Mouse (Mus musculus): ENCODE measurements around the gene Nipa1. TPM values are rescaled to one million over a fixed set of nuclear protein-coding genes. Genes with fewer than 3 reads are reported as not detected.

Nipa1 gene
- 6.2 and 6.4 TPM in 2 replicates for polyA plus RNA-seq (2015; fragmentation: Nextera tagmentation; extraction: Ambion mirVana)

DNA sequence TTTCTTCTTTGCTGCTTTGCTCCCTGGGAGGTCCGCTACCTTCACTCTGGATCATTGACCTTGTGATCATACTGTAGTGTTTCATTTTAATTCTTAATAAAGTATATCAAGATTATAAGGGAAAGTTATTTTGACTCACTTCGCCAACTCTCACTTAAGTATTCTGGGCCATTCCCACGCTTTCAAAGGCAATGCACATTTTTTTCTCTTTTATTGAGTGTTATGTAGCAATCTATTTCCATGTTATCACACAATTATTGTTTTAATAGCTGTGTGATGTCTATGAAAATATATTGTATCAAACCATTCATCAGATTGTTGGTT lies at the start of gene Nipa1:
Gene Nipa1 (minus strand): TSS at position 25 of the 324 bp plus-strand sequence.
- Histone ChIP-seq H3K9ac (peak within 1 kb of the TSS; percentile 67), H3K9me3 (no peaks in the 10 kb centered on the region), H3K4me1 (replicated peaks) (no peaks in the 10 kb centered on the region), H3K4me3 (replicated peaks) (peak within 1 kb of the TSS; percentile 58), H3K27me3 (replicated peaks) (no peaks in the 10 kb centered on the region), H3K4me2 (replicated peaks) (peak within 1 kb of the TSS; percentile 86), H3K27ac (0 out of 2 replicates have a peak within 1 kb of the TSS, but pooled peaks have one; percentile 3), H3K36me3 (no peaks in the 10 kb centered on the region)
- no peak for ATAC-seq
- 55% methylated on average over 3 of the region's 3 CpGs for WGBS

GRCm38 (mm10) chr7:56066634-56067033 lies 46.9 kb upstream of the Nipa1 start:
- H3K9ac ChIP-seq, result no peak overlapping the region
- H3K9me3 ChIP-seq, result no peaks in the 10 kb centered on the region
- H3K27ac ChIP-seq, result no peak overlapping the region
- H3K4me3 ChIP-seq (replicated peaks), result no peak overlapping the region
- H3K27me3 ChIP-seq (replicated peaks), result no peaks in the 10 kb centered on the region
- peaks cover 3% of the 10 kb centered on the region; the same call in 1 of the 2 replicates for H3K36me3 ChIP-seq
- no peaks in the 10 kb centered on the region for H3K4me1 ChIP-seq (replicated peaks)
- H3K4me2 ChIP-seq (replicated peaks), result no peak overlapping the region
- 92% methylated on average over 1 of the region's 1 CpGs for WGBS
- ATAC-seq, result no peak

- no peak overlapping the region for H3K4me3 ChIP-seq (replicated peaks)
- H3K27ac ChIP-seq, result no peak overlapping the region
- H3K27me3 ChIP-seq (replicated peaks), result no peaks in the 10 kb centered on the region
- H3K9ac ChIP-seq, result no peak overlapping the region
- 68% methylated on average over 2 of the region's 2 CpGs for WGBS
- H3K4me1 ChIP-seq (replicated peaks), result no peaks in the 10 kb centered on the region
- peaks cover 3% of the 10 kb centered on the region; the same call in 1 of the 2 replicates for H3K36me3 ChIP-seq
- no peak overlapping the region for H3K4me2 ChIP-seq (replicated peaks)
- H3K9me3 ChIP-seq, result no peaks in the 10 kb centered on the region
- ATAC-seq, result no peak
These were observed 46.4 kb upstream of the Nipa1 start for GRCm38 (mm10) chr7:56066136-56066535.

DNA sequence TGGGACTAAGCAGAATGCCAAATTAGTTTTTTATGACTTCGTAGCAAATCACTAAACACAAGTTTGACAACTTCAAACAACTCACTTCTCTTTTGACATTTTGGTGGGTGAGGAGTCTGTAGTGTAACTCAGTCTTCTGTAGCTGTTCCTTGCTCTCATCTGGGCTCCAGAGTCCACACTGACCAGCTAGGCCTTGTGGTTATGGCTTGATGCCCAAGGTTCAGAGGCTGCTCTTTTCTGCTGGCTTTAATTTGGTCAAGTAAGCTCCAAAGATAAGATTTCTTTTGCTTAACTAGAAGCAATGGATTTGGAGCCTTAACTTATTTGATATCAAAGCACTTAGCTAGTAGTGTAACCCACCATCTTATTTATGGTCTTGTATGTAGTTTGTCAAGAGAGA lies 45.1 kb upstream of the Nipa1 start:
- H3K9ac ChIP-seq, result no peak overlapping the region
- ATAC-seq, result no peak
- peaks cover 3% of the 10 kb centered on the region; the same call in 1 of the 2 replicates for H3K36me3 ChIP-seq
- H3K4me1 ChIP-seq (replicated peaks), result no peaks in the 10 kb centered on the region
- H3K4me3 ChIP-seq (replicated peaks), result no peak overlapping the region
- no peaks in the 10 kb centered on the region for H3K27me3 ChIP-seq (replicated peaks)
- H3K9me3 ChIP-seq, result no peaks in the 10 kb centered on the region
- H3K27ac ChIP-seq, result no peak overlapping the region
- 93% methylated on average over 1 of the region's 1 CpGs for WGBS
- no peak overlapping the region for H3K4me2 ChIP-seq (replicated peaks)

DNA sequence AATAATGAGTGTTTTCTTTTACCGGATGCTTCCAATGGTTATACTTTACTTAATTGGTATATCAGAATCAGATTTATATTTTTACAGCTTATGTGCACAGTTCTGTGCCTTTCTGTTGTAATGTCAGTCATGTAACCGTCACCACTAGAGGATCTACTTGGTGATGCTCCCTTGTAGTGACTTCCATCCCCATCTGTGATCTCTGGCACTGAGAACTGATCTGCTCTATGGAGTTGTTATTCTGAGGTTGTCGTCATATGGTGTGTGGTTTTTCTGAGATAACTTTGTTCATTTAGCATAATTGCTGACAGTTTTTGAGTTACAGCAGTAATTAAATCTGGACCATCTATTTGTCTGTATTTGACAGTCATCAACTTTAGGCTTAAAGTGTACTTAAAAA lies 35.6 kb upstream of the Nipa1 start:
- 88% methylated on average over 3 of the region's 3 CpGs for whole genome bisulfite sequencing
- Histone ChIP-seq H3K4me3 (replicated peaks) (no peak overlapping the region), H3K9ac (no peak overlapping the region), H3K27me3 (replicated peaks) (no peaks in the 10 kb centered on the region), H3K4me1 (replicated peaks) (peaks cover 3% of the 10 kb centered on the region; the same call in 1 of the 2 replicates), H3K36me3 (no peaks in the 10 kb centered on the region), H3K9me3 (no peaks in the 10 kb centered on the region), H3K4me2 (replicated peaks) (no peak overlapping the region), H3K27ac (no peak overlapping the region)
- ATAC-seq, result no peak

DNA sequence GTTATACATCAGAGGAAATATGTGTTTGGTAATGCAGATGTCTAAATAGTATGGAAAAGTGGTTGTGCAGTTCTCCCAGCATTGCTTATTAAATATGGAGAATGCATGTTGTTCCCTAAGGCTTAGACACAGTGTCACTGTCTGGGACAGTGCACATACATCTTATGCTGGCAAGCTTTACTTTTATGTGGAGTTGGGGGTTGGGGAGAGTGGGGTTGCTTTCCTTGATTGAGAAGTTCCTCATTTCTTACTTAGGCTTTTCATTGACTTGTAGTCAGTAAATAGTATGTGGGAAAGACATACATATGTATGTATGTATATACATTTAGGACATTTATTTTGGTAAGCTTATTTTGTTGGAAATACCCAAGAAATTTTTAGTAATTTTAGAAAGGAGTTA lies 33.2 kb upstream of the Nipa1 start:
- Histone ChIP-seq H3K9me3 (no peaks in the 10 kb centered on the region), H3K9ac (no peak overlapping the region), H3K27ac (no peak overlapping the region), H3K4me2 (replicated peaks) (no peak overlapping the region), H3K27me3 (replicated peaks) (no peaks in the 10 kb centered on the region), H3K4me1 (replicated peaks) (peaks cover 3% of the 10 kb centered on the region; the same call in 1 of the 2 replicates), H3K4me3 (replicated peaks) (no peak overlapping the region), H3K36me3 (no peaks in the 10 kb centered on the region)
- no peak for ATAC-seq

- H3K4me2 ChIP-seq (replicated peaks), result peak overlapping the region; percentile 69
- no peaks in the 10 kb centered on the region for H3K9me3 ChIP-seq
- peaks cover 3% of the 10 kb centered on the region; the same call in 1 of the 2 replicates for H3K4me1 ChIP-seq (replicated peaks)
- peak overlapping the region; percentile 76 for H3K9ac ChIP-seq
- H3K4me3 ChIP-seq (replicated peaks), result peak overlapping the region; percentile 81
- no peaks in the 10 kb centered on the region for H3K36me3 ChIP-seq
- peak overlapping the region; percentile 90 for H3K27ac ChIP-seq
- peak; percentile 50 for ATAC-seq
- no peaks in the 10 kb centered on the region for H3K27me3 ChIP-seq (replicated peaks)
- under 1% methylated on average over 18 of the region's 18 CpGs for whole genome bisulfite sequencing
These were observed 30.7 kb upstream of the Nipa1 start for GRCm38 (mm10) chr7:56050487-56050911.

GRCm38 (mm10) chr7:56049831-56050321 lies 30.1 kb upstream of the Nipa1 start, which contains the start of gene Herc2:
Herc2 (plus strand) TSS chr7:56050196.
- peak within 1 kb of the TSS; percentile 81 for H3K4me3 ChIP-seq (replicated peaks)

GRCm38 (mm10) chr7:56047178-56047577 lies 27.4 kb upstream of the Nipa1 start:
- no peaks in the 10 kb centered on the region for H3K27me3 ChIP-seq (replicated peaks)
- WGBS, result 82% methylated on average over 1 of the region's 1 CpGs
- no peak overlapping the region for H3K27ac ChIP-seq
- no peak for ATAC-seq
- no peaks in the 10 kb centered on the region for H3K9me3 ChIP-seq
- H3K4me1 ChIP-seq (replicated peaks), result peaks cover 3% of the 10 kb centered on the region; the same call in 1 of the 2 replicates
- no peak overlapping the region for H3K9ac ChIP-seq
- H3K4me2 ChIP-seq (replicated peaks), result no peak overlapping the region
- H3K4me3 ChIP-seq (replicated peaks), result no peak overlapping the region
- H3K36me3 ChIP-seq, result no peaks in the 10 kb centered on the region

More at GRCm38 (mm10) chr7:56049831-56050321, 30.1 kb upstream of the Nipa1 start, which contains the start of gene Herc2:
- Histone ChIP-seq H3K4me1 (replicated peaks) (peaks cover 3% of the 10 kb centered on the region; the same call in 1 of the 2 replicates), H3K4me2 (replicated peaks) (peak within 1 kb of the TSS; percentile 69), H3K27me3 (replicated peaks) (no peaks in the 10 kb centered on the region), H3K27ac (peak within 1 kb of the TSS; percentile 90), H3K9ac (peak within 1 kb of the TSS; percentile 76), H3K9me3 (no peaks in the 10 kb centered on the region), H3K36me3 (no peaks in the 10 kb centered on the region)
- peak; percentile 100 for ATAC-seq
- WGBS, result under 1% methylated on average over 47 of the region's 47 CpGs

- no peak overlapping the region for H3K4me2 ChIP-seq (replicated peaks)
- H3K4me3 ChIP-seq (replicated peaks), result no peak overlapping the region
- ATAC-seq, result no peak
- H3K36me3 ChIP-seq, result no peaks in the 10 kb centered on the region
- H3K4me1 ChIP-seq (replicated peaks), result no peaks in the 10 kb centered on the region
- H3K27ac ChIP-seq, result no peak overlapping the region
- WGBS, result 72% methylated on average over 3 of the region's 3 CpGs
- no peak overlapping the region for H3K9ac ChIP-seq
- H3K9me3 ChIP-seq, result no peaks in the 10 kb centered on the region
- H3K27me3 ChIP-seq (replicated peaks), result no peaks in the 10 kb centered on the region
These were observed 24.5 kb upstream of the Nipa1 start for GRCm38 (mm10) chr7:56044267-56044629.

- WGBS, result 64% methylated on average over 4 of the region's 4 CpGs
- Histone ChIP-seq H3K4me1 (replicated peaks) (no peaks in the 10 kb centered on the region), H3K27ac (no peak overlapping the region), H3K27me3 (replicated peaks) (no peaks in the 10 kb centered on the region), H3K4me2 (replicated peaks) (no peak overlapping the region), H3K9ac (no peak overlapping the region), H3K9me3 (no peaks in the 10 kb centered on the region), H3K36me3 (no peaks in the 10 kb centered on the region), H3K4me3 (replicated peaks) (no peak overlapping the region)
- ATAC-seq, result no peak
These were observed 24.0 kb upstream of the Nipa1 start for GRCm38 (mm10) chr7:56043577-56044266.

DNA sequence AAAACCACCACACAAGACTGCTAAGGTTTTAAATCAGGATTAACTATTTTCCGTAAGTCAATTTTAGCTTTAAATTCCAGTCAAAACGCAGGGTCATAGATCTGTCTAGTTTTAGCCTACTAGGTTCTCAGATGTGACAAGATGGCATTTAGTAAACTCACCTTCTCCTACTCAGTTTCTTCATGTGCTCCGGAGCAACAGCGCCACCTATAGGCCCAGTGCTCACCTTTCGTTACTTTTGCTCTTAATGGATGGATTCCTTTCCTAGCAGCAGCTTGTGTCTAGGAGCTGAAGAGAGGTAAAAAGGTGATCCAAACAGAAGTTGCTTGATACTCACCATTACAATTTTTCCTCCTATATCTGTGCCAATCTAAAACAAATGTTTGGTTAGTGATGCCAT lies 22.6 kb upstream of the Nipa1 start:
- H3K4me2 ChIP-seq (replicated peaks), result no peak overlapping the region
- ATAC-seq, result 0 out of 2 replicates have a peak, but pooled peaks have one; percentile 45
- no peaks in the 10 kb centered on the region for H3K9me3 ChIP-seq
- no peak overlapping the region for H3K27ac ChIP-seq
- H3K4me1 ChIP-seq (replicated peaks), result no peaks in the 10 kb centered on the region
- H3K36me3 ChIP-seq, result no peaks in the 10 kb centered on the region
- H3K9ac ChIP-seq, result no peak overlapping the region
- WGBS, result 11% methylated on average over 5 of the region's 5 CpGs
- H3K27me3 ChIP-seq (replicated peaks), result no peaks in the 10 kb centered on the region
- H3K4me3 ChIP-seq (replicated peaks), result no peak overlapping the region

DNA sequence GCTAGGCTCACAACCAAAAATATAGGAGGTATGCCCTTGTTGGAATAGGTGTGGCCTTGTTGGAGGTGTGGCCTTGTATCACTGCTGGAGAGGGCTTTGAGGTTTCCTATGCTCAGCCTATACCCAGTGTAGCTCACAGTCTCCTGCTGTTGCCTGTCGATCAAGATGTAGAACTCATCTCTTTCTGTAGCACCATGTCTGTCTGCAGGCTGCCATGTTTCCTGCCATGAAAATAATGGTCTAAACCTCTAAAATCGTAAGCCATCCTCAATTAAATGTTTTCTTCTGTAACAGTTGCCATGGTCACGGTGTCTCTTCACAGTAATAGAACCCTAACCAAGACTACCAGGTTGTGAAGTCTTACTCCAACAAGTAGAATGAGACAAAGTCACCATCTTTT lies 3.8 kb upstream of the Nipa1 start:
- no peak overlapping the region for H3K27ac ChIP-seq
- H3K4me1 ChIP-seq (replicated peaks), result no peaks in the 10 kb centered on the region
- ATAC-seq, result no peak
- H3K27me3 ChIP-seq (replicated peaks), result no peaks in the 10 kb centered on the region
- H3K9ac ChIP-seq, result no peak overlapping the region
- no peaks in the 10 kb centered on the region for H3K9me3 ChIP-seq
- H3K4me3 ChIP-seq (replicated peaks), result no peak overlapping the region
- no peak overlapping the region for H3K4me2 ChIP-seq (replicated peaks)
- H3K36me3 ChIP-seq, result no peaks in the 10 kb centered on the region
- 88% methylated on average over 3 of the region's 3 CpGs for WGBS

Data from intestine, embryonic 15.5 days (tissue).